Mouse (Mus musculus): ENCODE measurements at regions not wholly inside any gene's neighbourhood (a gene's known extent, or its start where the extent isn't known, plus 50 kb on each side); places are given as distances from the start of the nearest gene placed in this dataset.
A peak's percentile ranks its signal among the peaks of the same experiment; 100 is the strongest.

GRCm38 (mm10) chr6:31011407-31012020 lies 52.6 kb upstream of the Klf14 start:
- Histone ChIP-seq H3K4me1 (ENCODE audit: insufficient read depth, low read length) (no peaks in the 10 kb centered on the region; the same call in 1 of the 2 replicates), H3K27ac (ENCODE audit: low read depth, low read length) (no peak overlapping the region), H3K9me3 (ENCODE audit: low read length) (no peaks in the 10 kb centered on the region), H3K4me2 (ENCODE audit: low read depth, low read length, poor library complexity, severe bottlenecking) (no peak overlapping the region), H3K27me3 (ENCODE audit: insufficient read depth, low read length) (no peaks in the 10 kb centered on the region), H3K4me3 (ENCODE audit: low read depth, low read length) (no peak overlapping the region), H3K36me3 (ENCODE audit: insufficient read depth, low read length) (no peaks in the 10 kb centered on the region), H3K9ac (replicated peaks; ENCODE audit: low read length, poor library complexity, severe bottlenecking) (no peak overlapping the region)
- WGBS = 47% methylated on average over 4 of the region's 4 CpGs
- ATAC-seq (ENCODE audit: low FRiP score) (no peak), DNase-seq (ENCODE audit: low spot score) (peak; percentile 74)
- TF ChIP-seq CTCF (IDR thresholded peaks at IDR 0.05) = no peak

- no peak overlapping the region for H3K4me3 ChIP-seq (ENCODE audit: low read depth, low read length)
- no peak overlapping the region for H3K4me2 ChIP-seq (ENCODE audit: low read depth, low read length, poor library complexity, severe bottlenecking)
- no peak overlapping the region for H3K9ac ChIP-seq (replicated peaks; ENCODE audit: low read length, poor library complexity, severe bottlenecking)
- no peaks in the 10 kb centered on the region for H3K9me3 ChIP-seq (ENCODE audit: low read length)
- WGBS = 87% methylated on average over 7 of the region's 7 CpGs
- TF ChIP-seq CTCF (IDR thresholded peaks at IDR 0.05) = no peak
- no peak for DNase-seq (ENCODE audit: low spot score)
- H3K36me3 ChIP-seq (ENCODE audit: insufficient read depth, low read length) = no peaks in the 10 kb centered on the region
- no peak for ATAC-seq (ENCODE audit: low FRiP score)
- no peaks in the 10 kb centered on the region for H3K4me1 ChIP-seq (ENCODE audit: insufficient read depth, low read length)
- no peaks in the 10 kb centered on the region for H3K27me3 ChIP-seq (ENCODE audit: insufficient read depth, low read length)
- H3K27ac ChIP-seq (ENCODE audit: low read depth, low read length) = no peak overlapping the region
Measured at GRCm38 (mm10) chr6:31016566-31016965, 57.7 kb upstream of the Klf14 start.

- no peak for TF ChIP-seq CTCF (IDR thresholded peaks at IDR 0.05)
- no peak for DNase-seq (ENCODE audit: low spot score)
- H3K27ac ChIP-seq (ENCODE audit: low read depth, low read length) = no peak overlapping the region
- no peaks in the 10 kb centered on the region for H3K9me3 ChIP-seq (ENCODE audit: low read length)
- no peak overlapping the region for H3K4me3 ChIP-seq (ENCODE audit: low read depth, low read length)
- ATAC-seq (ENCODE audit: low FRiP score) = no peak
- WGBS = 89% methylated on average over 5 of the region's 5 CpGs
- no peaks in the 10 kb centered on the region for H3K27me3 ChIP-seq (ENCODE audit: insufficient read depth, low read length)
- no peaks in the 10 kb centered on the region for H3K36me3 ChIP-seq (ENCODE audit: insufficient read depth, low read length)
- no peak overlapping the region for H3K4me2 ChIP-seq (ENCODE audit: low read depth, low read length, poor library complexity, severe bottlenecking)
- H3K4me1 ChIP-seq (ENCODE audit: insufficient read depth, low read length) = no peaks in the 10 kb centered on the region
- H3K9ac ChIP-seq (replicated peaks; ENCODE audit: low read length, poor library complexity, severe bottlenecking) = no peak overlapping the region
Measured at GRCm38 (mm10) chr6:31021776-31022175, 62.9 kb upstream of the Klf14 start.

GRCm38 (mm10) chr6:31029777-31030176 lies 70.9 kb upstream of the Klf14 start:
- Histone ChIP-seq H3K9ac (replicated peaks; ENCODE audit: low read length, poor library complexity, severe bottlenecking) (no peak overlapping the region), H3K9me3 (ENCODE audit: low read length) (no peaks in the 10 kb centered on the region), H3K4me1 (ENCODE audit: insufficient read depth, low read length) (peaks cover 3% of the 10 kb centered on the region; the same call in 1 of the 2 replicates), H3K27me3 (ENCODE audit: insufficient read depth, low read length) (no peaks in the 10 kb centered on the region), H3K27ac (ENCODE audit: low read depth, low read length) (no peak overlapping the region), H3K36me3 (ENCODE audit: insufficient read depth, low read length) (no peaks in the 10 kb centered on the region), H3K4me2 (ENCODE audit: low read depth, low read length, poor library complexity, severe bottlenecking) (peak overlapping the region; percentile 4; the same call in 1 of the 2 replicates), H3K4me3 (ENCODE audit: low read depth, low read length) (no peak overlapping the region)
- TF ChIP-seq CTCF (IDR thresholded peaks at IDR 0.05) = no peak
- DNase-seq (ENCODE audit: low spot score) = peak; percentile 78
- 50% methylated on average over 9 of the region's 9 CpGs for WGBS
- ATAC-seq (ENCODE audit: low FRiP score) = peak; percentile 77

- Histone ChIP-seq H3K36me3 (ENCODE audit: insufficient read depth, low read length) (no peaks in the 10 kb centered on the region), H3K27ac (ENCODE audit: low read depth, low read length) (no peak overlapping the region), H3K4me1 (ENCODE audit: insufficient read depth, low read length) (peaks cover 3% of the 10 kb centered on the region; the same call in 1 of the 2 replicates), H3K9me3 (ENCODE audit: low read length) (no peaks in the 10 kb centered on the region), H3K9ac (replicated peaks; ENCODE audit: low read length, poor library complexity, severe bottlenecking) (no peak overlapping the region), H3K4me3 (ENCODE audit: low read depth, low read length) (no peak overlapping the region), H3K4me2 (ENCODE audit: low read depth, low read length, poor library complexity, severe bottlenecking) (no peak overlapping the region), H3K27me3 (ENCODE audit: insufficient read depth, low read length) (no peaks in the 10 kb centered on the region)
- 81% methylated on average over 7 of the region's 7 CpGs for WGBS
- no peak for ATAC-seq (ENCODE audit: low FRiP score)
- no peak for TF ChIP-seq CTCF (IDR thresholded peaks at IDR 0.05)
- DNase-seq (ENCODE audit: low spot score) = no peak
Measured at GRCm38 (mm10) chr6:31031022-31031421, 72.1 kb upstream of the Klf14 start.

GRCm38 (mm10) chr6:31032147-31032546 lies 73.3 kb upstream of the Klf14 start:
- Histone ChIP-seq H3K4me3 (ENCODE audit: low read depth, low read length) (no peak overlapping the region), H3K9ac (replicated peaks; ENCODE audit: low read length, poor library complexity, severe bottlenecking) (no peak overlapping the region), H3K36me3 (ENCODE audit: insufficient read depth, low read length) (no peaks in the 10 kb centered on the region), H3K9me3 (ENCODE audit: low read length) (no peaks in the 10 kb centered on the region), H3K4me2 (ENCODE audit: low read depth, low read length, poor library complexity, severe bottlenecking) (no peak overlapping the region), H3K4me1 (ENCODE audit: insufficient read depth, low read length) (peaks cover 3% of the 10 kb centered on the region; the same call in 1 of the 2 replicates), H3K27ac (ENCODE audit: low read depth, low read length) (no peak overlapping the region), H3K27me3 (ENCODE audit: insufficient read depth, low read length) (no peaks in the 10 kb centered on the region)
- WGBS = 77% methylated on average over 4 of the region's 4 CpGs
- DNase-seq (ENCODE audit: low spot score) = no peak
- ATAC-seq (ENCODE audit: low FRiP score) = no peak
- TF ChIP-seq CTCF (IDR thresholded peaks at IDR 0.05) = no peak
